Mouse (Mus musculus): Measurements from ENCODE around the gene Tead4.
"Not testable (repeated sequence)": the region's sequence is repeated elsewhere in the genome, so short reads cannot be mapped to it uniquely, and the experiment has no call there.

Tead4 gene

GRCm38 (mm10) chr6:128300134-128301001 is at the start of gene Tead4:
Gene Tead4, minus strand, starts transcription at chr6:128300823.
- ATAC-seq (ENCODE audit: insufficient number of reproducible peaks, low FRiP score, low TSS enrichment), result peak; percentile 45

GRCm38 (mm10) chr6:128349711-128350110 is 49.1 kb upstream of the Tead4 start:
- ATAC-seq (ENCODE audit: insufficient number of reproducible peaks, low FRiP score, low TSS enrichment), result peak; percentile 66; the same call in 1 of the 2 replicates

GRCm38 (mm10) chr6:128346782-128347181 is 46.2 kb upstream of the Tead4 start:
- ATAC-seq (ENCODE audit: insufficient number of reproducible peaks, low FRiP score, low TSS enrichment), result no peak

GRCm38 (mm10) chr6:128345623-128346022 is 45.0 kb upstream of the Tead4 start:
- ATAC-seq (ENCODE audit: insufficient number of reproducible peaks, low FRiP score, low TSS enrichment), result no peak

DNA sequence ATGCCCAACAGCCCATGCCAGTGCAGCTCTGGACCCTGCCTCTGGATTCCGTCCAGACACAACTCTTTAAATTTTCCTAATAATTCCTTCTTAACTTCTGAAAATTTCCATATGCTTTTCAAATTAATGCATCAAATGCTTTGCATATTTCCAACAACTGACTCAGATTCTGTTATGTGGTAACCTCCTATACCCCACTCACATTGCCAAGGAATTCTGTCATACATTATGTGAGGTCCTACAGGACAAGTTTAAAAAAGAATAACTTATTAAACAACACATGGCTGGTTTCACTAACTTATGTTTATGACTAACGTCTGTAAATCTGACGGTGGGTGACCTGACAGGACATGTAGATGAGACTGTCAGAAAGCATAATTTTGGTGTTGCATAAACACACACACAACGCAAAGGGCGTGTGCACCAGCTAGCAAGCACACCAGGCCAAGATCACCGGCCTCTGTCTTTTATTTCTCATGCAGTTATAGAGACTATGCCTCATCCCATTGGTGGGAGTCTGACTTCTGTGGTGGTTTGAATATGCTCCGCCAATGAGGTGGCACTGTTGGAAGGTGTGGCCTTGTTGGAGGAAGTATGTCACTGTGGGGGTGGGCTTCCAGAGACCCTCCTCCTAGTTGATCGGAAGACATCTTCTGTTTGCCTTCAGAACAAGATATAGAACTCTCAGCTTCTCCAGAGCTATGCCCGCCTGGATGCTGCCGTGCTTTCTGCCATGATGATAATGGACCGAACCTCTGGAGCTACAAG is 41.5 kb upstream of the Tead4 start:
- no peak for ATAC-seq (ENCODE audit: insufficient number of reproducible peaks, low FRiP score, low TSS enrichment)

DNA sequence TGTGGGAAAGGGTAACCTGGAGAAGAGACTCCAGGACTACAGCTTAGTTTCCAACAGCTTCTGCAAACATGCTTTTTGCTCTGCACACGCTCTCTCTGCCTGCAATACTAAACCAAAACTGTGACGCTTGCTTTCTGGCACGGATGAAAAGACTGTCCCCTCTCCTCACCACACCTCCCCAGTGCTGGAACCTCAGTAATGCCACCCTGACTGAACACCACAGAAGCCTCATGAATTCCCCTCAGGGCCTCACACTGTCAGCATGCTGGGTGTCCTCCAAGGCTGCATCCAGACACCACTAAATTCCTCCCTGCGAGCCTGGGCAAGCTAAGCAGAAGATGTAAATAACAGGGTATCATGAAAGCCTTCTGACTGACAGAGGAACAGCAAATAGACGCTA is 38.3 kb upstream of the Tead4 start:
- ATAC-seq (ENCODE audit: insufficient number of reproducible peaks, low FRiP score, low TSS enrichment), result no peak

GRCm38 (mm10) chr6:128337467-128337866 is 36.8 kb upstream of the Tead4 start:
- no peak for ATAC-seq (ENCODE audit: insufficient number of reproducible peaks, low FRiP score, low TSS enrichment)

DNA sequence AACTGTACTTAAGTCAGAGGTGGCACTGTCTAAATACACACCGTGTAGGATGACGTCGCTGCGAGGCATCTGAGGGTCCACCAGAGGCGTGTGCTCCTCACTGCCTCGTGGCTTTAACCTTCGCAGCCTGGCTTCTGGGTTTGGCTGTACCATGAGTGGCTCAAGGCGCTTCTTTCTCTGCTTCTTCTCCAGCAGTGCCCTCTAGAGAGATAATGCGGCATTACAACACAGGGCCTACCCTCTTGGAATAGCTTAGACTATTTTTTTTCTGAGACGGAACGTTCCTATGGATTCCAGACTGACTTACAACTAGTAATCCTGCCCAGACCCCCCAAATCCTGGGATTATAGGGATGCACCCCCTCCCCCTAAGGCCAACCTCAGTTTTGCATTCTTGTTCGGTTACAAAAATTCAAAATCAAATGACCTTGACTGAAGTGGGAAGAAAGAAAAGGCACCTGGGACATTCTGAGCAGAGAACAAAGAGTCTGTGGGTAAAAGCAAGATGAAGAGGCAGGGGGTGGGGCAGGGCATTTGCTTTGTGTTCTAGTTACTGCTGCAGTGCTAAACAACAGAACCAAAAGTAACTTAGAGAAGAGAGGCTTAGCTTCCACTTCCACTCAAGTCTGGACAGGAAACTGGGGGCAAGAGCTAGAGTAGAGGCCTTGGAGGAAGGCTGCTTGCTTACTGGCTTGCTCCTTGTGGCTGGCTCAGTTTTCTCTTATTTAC is 33.9 kb upstream of the Tead4 start:
- ATAC-seq (ENCODE audit: insufficient number of reproducible peaks, low FRiP score, low TSS enrichment), result peak; percentile 87

- ATAC-seq (ENCODE audit: insufficient number of reproducible peaks, low FRiP score, low TSS enrichment), result peak; percentile 61; the same call in 1 of the 2 replicates
Observed at GRCm38 (mm10) chr6:128318317-128318716, 17.7 kb upstream of the Tead4 start.

- ATAC-seq (ENCODE audit: insufficient number of reproducible peaks, low FRiP score, low TSS enrichment), result no peak
Observed at GRCm38 (mm10) chr6:128315597-128315996, 15.0 kb upstream of the Tead4 start.

- ATAC-seq (ENCODE audit: insufficient number of reproducible peaks, low FRiP score, low TSS enrichment), result no peak
Observed at GRCm38 (mm10) chr6:128314796-128315195, 14.2 kb upstream of the Tead4 start.

DNA sequence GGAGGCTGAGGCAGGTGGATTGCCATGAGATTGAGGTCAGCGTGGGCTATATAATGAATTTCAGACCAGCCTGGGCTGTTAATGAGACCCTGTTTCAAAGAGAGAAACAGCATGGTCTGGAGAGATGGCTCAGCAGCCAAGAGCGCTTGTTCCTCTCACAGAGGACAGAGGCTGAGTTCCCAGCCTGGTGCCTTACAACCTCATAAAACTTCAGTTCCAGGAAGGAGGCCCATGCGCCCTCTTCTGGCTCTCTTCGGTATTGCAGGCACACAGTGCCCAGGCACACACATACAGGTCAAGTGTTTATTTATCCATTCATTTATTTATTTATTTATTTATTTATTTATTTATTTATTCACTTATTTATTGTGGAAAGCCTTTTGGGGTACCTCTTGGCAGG is 7.7 kb upstream of the Tead4 start:
- ATAC-seq (ENCODE audit: insufficient number of reproducible peaks, low FRiP score, low TSS enrichment), result no peak

- no peak for ATAC-seq (ENCODE audit: insufficient number of reproducible peaks, low FRiP score, low TSS enrichment)
Observed at GRCm38 (mm10) chr6:128304801-128305200, 4.2 kb upstream of the Tead4 start.

GRCm38 (mm10) chr6:128302640-128303039 is 2.0 kb upstream of the Tead4 start:
- ATAC-seq (ENCODE audit: insufficient number of reproducible peaks, low FRiP score, low TSS enrichment), result not testable (repeated sequence)

DNA sequence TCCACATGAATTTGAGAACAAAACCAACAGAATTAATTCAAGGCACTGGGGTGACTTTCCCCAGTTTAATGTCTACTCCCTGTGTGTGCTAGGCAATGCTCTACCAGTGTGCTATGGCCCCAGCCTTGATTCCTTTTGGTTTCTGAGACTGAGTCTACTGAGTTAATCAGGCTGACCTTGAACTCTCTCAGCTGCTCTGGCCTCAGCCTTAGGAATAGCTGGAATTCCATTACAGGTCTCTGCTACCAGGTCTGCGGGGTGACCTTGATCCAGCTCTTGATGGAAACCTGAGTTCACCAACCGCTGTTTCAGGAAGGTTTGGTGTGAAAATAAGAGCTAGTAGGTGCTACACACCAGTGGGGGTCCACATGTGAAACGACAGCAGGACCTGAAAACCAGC is 1.3 kb upstream of the Tead4 start:
- no peak for ATAC-seq (ENCODE audit: insufficient number of reproducible peaks, low FRiP score, low TSS enrichment)

- no peak for ATAC-seq (ENCODE audit: insufficient number of reproducible peaks, low FRiP score, low TSS enrichment)
Observed at GRCm38 (mm10) chr6:128301458-128301857, 835 bp upstream of the Tead4 start.

- no peak for ATAC-seq (ENCODE audit: insufficient number of reproducible peaks, low FRiP score, low TSS enrichment)
Observed at GRCm38 (mm10) chr6:128299292-128300133, 1.1 kb downstream of the Tead4 start.

DNA sequence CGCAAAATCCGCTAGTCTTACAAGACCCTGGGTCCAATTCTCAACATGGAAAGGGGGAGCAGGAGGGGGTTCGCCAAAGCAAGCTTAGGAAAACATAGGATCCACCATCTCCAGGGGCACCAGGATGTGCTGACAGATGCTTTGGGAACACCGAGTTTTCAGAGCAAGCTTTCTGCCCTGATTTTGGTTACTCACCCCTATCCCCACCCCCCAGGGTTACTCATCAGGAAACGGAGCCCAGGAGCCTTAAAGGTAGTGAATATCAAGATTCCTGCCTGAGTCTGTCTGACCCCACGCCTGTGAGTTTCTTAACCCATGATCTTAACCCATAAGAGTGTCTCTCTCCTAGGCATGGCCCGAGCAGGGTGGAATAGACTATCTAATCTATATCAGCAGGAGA is 2.4 kb downstream of the Tead4 start:
- ATAC-seq (ENCODE audit: insufficient number of reproducible peaks, low FRiP score, low TSS enrichment), result no peak

GRCm38 (mm10) chr6:128296750-128297393 is 3.8 kb downstream of the Tead4 start:
- peak; percentile 60 for ATAC-seq (ENCODE audit: insufficient number of reproducible peaks, low FRiP score, low TSS enrichment)
